Mouse (Mus musculus) hindbrain, embryonic 12.5 days (tissue): ENCODE results near the gene Ntrk2. TPM values are rescaled to one million over a fixed set of nuclear protein-coding genes. Genes with fewer than 3 reads are reported as not detected.

Experiments used
- ATAC-seq: fragments of 200-750 bp; cut with Nextera tagmentation; 2 replicates; pipeline ENCODE4 v1.8.0; 2017; ENCODE audit warnings: moderate TSS enrichment; ENCODE audit not compliant: low FRiP score
- H3K27ac ChIP-seq: fragments of 300-500 bp; sonication (generic); 2 replicates; pipeline ENCODE4 v1.5.1; 2016; ENCODE audit warnings: mild to moderate bottlenecking
- H3K27me3 ChIP-seq: fragments of 300-500 bp; sonication (generic); 2 replicates; pipeline ENCODE4 v1.6.1; 2016; ENCODE audit warnings: mild to moderate bottlenecking
- H3K36me3 ChIP-seq: fragments of 300-500 bp; sonication (generic); 2 replicates; pipeline ENCODE4 v1.6.1; 2016; ENCODE audit warnings: mild to moderate bottlenecking
- H3K4me1 ChIP-seq: fragments of 300-500 bp; sonication (generic); 2 replicates; pipeline ENCODE4 v1.6.1; 2016
- H3K4me2 ChIP-seq: fragments of 300-500 bp; sonication (generic); replicated peaks from 2 replicates; pipeline ENCODE4 v1.6.1; 2016; ENCODE audit warnings: mild to moderate bottlenecking
- H3K4me3 ChIP-seq: fragments of 300-500 bp; sonication (generic); 2 replicates; pipeline ENCODE4 v1.5.1; 2016; ENCODE audit warnings: mild to moderate bottlenecking
- H3K9ac ChIP-seq: fragments of 300-500 bp; sonication (generic); 2 replicates; pipeline ENCODE4 v1.6.1; 2016; ENCODE audit warnings: mild to moderate bottlenecking, moderate library complexity
- H3K9me3 ChIP-seq: fragments of 300-500 bp; sonication (generic); replicated peaks from 2 replicates; pipeline ENCODE4 v1.6.1; 2016; ENCODE audit warnings: mild to moderate bottlenecking
- WGBS: fragments of 180-500 bp; shearing (Covaris S2); methylation state at CpG from one replicate; pipeline ENCODE4 v1.1.7; 2016; 5-methylcytosine and 5-hydroxymethylcytosine counted together
- polyA plus RNA-seq: library from polyadenylated mRNA; unstranded; fragments of >200 nt; fragmentation: Nextera tagmentation; extraction: Ambion mirVana; gene quantifications from 2 replicates; pipeline ENCODE4 v1.2.1, GENCODE M21; 2016

The Ntrk2 gene
- polyA plus RNA-seq, 1 experiment from 2014 or later = 71.2 TPM

- 0 out of 2 replicates have a peak, but pooled peaks cover 1% of the 10 kb centered on the region for H3K9me3 ChIP-seq
- no peaks in the 10 kb centered on the region for H3K4me1 ChIP-seq
- no peaks in the 10 kb centered on the region for H3K27me3 ChIP-seq
- 91% methylated on average over 6 of the region's 6 CpGs for WGBS
- H3K27ac ChIP-seq = no peak overlapping the region
- no peak for ATAC-seq
- H3K4me2 ChIP-seq = no peak overlapping the region
- 0 out of 2 replicates have a peak, but pooled peaks cover 2% of the 10 kb centered on the region for H3K36me3 ChIP-seq
- H3K4me3 ChIP-seq = no peak overlapping the region
- H3K9ac ChIP-seq = no peak overlapping the region
Measured at GRCm38 (mm10) chr13:58853685-58854084, 47.3 kb downstream of the Ntrk2 start.

DNA sequence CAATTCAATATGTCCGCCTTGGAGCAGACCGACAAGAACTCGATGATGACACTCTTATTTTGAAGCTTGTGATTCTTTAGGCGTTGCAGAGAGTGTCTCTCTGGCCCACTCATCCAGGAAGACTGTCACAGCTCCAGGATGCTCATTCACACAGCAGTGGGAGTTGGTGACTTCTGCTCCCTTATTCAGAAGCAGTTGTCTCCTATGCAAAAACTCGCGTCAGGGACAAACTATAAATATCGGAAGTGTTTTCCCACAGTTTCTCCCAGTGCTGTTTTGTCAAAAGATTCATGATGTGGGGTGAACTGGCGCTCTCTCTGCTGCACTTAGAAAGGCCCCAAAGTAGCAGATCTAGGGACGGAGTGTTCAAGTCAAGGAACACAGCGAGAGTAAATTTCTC lies 59.9 kb downstream of the Ntrk2 start:
- Histone ChIP-seq H3K9ac (no peak overlapping the region), H3K27ac (no peak overlapping the region), H3K4me1 (no peaks in the 10 kb centered on the region), H3K4me2 (no peak overlapping the region), H3K9me3 (no peaks in the 10 kb centered on the region), H3K36me3 (peaks cover 6% of the 10 kb centered on the region; the same call in 1 of the 2 replicates), H3K4me3 (no peak overlapping the region), H3K27me3 (no peaks in the 10 kb centered on the region)
- WGBS = 93% methylated on average over 10 of the region's 10 CpGs
- no peak for ATAC-seq

DNA sequence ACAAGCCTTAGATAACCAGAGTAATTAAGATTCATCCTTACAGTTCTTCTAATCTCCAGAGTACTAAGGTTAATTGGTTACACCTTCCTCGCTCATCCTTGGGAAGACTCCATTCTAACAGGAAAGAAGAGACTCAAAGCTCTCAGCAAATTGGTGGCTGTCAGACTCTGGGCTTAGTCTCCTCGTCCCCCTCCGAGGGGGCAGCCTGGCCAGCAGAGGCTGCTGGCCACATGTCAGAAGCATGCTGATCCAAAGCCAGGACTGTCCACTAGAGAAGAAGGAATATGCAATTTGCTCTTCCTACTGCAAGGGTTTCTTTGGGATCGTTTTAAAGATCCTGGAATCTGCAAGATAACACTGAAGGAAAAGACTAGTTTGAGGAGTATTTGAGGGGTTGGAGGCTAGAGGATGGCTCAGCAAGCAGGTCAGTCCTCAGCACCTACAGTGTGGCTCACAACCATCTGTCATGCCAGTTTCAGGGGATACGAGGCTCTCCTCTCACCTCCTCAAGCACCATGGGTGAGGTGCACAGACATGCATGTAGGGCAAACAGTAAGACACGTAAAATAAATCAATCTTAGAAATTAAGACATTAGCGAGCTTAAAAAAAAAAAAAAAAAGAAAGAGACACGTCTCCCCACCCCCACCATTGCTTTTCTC lies 60.5 kb downstream of the Ntrk2 start:
- WGBS = 85% methylated on average over 8 of the region's 8 CpGs
- H3K9ac ChIP-seq = no peak overlapping the region
- no peak overlapping the region for H3K27ac ChIP-seq

GRCm38 (mm10) chr13:58882468-58882867 lies 76.1 kb downstream of the Ntrk2 start:
- ATAC-seq = no peak
- H3K27ac ChIP-seq = no peak overlapping the region
- no peak overlapping the region for H3K9ac ChIP-seq
- H3K4me2 ChIP-seq = no peak overlapping the region
- peaks cover 16% of the 10 kb centered on the region; the same call in 1 of the 2 replicates for H3K36me3 ChIP-seq
- no peaks in the 10 kb centered on the region for H3K4me1 ChIP-seq
- no peak overlapping the region for H3K4me3 ChIP-seq
- WGBS = 90% methylated on average over 3 of the region's 3 CpGs
- no peaks in the 10 kb centered on the region for H3K9me3 ChIP-seq
- no peaks in the 10 kb centered on the region for H3K27me3 ChIP-seq

More for the DNA sequence above, 60.5 kb downstream of the Ntrk2 start:
- H3K36me3 ChIP-seq = peaks cover 7% of the 10 kb centered on the region
- no peaks in the 10 kb centered on the region for H3K9me3 ChIP-seq
- no peak for ATAC-seq
- H3K4me3 ChIP-seq = no peak overlapping the region
- no peaks in the 10 kb centered on the region for H3K4me1 ChIP-seq
- H3K4me2 ChIP-seq = no peak overlapping the region
- H3K27me3 ChIP-seq = no peaks in the 10 kb centered on the region

DNA sequence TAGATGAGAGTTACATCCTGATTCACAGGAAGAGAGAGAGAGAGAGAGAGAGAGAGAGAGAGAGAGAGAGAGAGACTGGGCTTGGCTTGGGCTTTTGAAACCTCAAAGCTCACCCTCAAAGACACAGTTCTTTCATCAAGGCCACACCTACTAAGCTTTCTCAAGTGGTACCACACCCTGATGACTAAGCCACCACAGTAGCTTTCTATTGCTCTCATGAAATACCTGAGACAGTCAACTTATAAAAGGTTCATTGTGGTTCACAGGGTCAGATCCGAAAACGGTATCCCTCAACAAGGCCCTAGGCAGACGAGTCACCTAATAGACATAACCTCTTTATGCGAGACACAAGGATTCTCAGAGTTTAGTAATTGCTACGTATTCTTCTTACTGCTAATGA lies 76.5 kb downstream of the Ntrk2 start:
- Histone ChIP-seq H3K4me2 (no peak overlapping the region), H3K9ac (no peak overlapping the region), H3K27me3 (no peaks in the 10 kb centered on the region), H3K4me1 (no peaks in the 10 kb centered on the region), H3K4me3 (no peak overlapping the region), H3K36me3 (peaks cover 16% of the 10 kb centered on the region; the same call in 1 of the 2 replicates), H3K27ac (no peak overlapping the region), H3K9me3 (0 out of 2 replicates have a peak, but pooled peaks cover under 1% of the 10 kb centered on the region)
- ATAC-seq = no peak
- WGBS = 93% methylated on average over 5 of the region's 5 CpGs

- no peak overlapping the region for H3K4me2 ChIP-seq
- WGBS = 85% methylated on average over 8 of the region's 8 CpGs
- no peaks in the 10 kb centered on the region for H3K4me1 ChIP-seq
- H3K4me3 ChIP-seq = no peak overlapping the region
- H3K9me3 ChIP-seq = peaks cover 3% of the 10 kb centered on the region; the same call in 1 of the 2 replicates
- peaks cover 12% of the 10 kb centered on the region for H3K36me3 ChIP-seq
- no peak overlapping the region for H3K9ac ChIP-seq
- no peak for ATAC-seq
- no peak overlapping the region for H3K27ac ChIP-seq
- H3K27me3 ChIP-seq = no peaks in the 10 kb centered on the region
Measured at GRCm38 (mm10) chr13:58886108-58886507, 79.7 kb downstream of the Ntrk2 start.

GRCm38 (mm10) chr13:58896254-58896910 lies 90.0 kb downstream of the Ntrk2 start:
- ATAC-seq = no peak
- no peak overlapping the region for H3K27ac ChIP-seq
- 78% methylated on average over 12 of the region's 12 CpGs for WGBS
- H3K9ac ChIP-seq = no peak overlapping the region
- 0 out of 2 replicates have a peak, but pooled peaks cover 4% of the 10 kb centered on the region for H3K36me3 ChIP-seq
- 0 out of 2 replicates have a peak, but pooled peaks cover 5% of the 10 kb centered on the region for H3K9me3 ChIP-seq
- no peak overlapping the region for H3K4me2 ChIP-seq
- H3K4me3 ChIP-seq = no peak overlapping the region
- H3K4me1 ChIP-seq = no peaks in the 10 kb centered on the region
- no peaks in the 10 kb centered on the region for H3K27me3 ChIP-seq

DNA sequence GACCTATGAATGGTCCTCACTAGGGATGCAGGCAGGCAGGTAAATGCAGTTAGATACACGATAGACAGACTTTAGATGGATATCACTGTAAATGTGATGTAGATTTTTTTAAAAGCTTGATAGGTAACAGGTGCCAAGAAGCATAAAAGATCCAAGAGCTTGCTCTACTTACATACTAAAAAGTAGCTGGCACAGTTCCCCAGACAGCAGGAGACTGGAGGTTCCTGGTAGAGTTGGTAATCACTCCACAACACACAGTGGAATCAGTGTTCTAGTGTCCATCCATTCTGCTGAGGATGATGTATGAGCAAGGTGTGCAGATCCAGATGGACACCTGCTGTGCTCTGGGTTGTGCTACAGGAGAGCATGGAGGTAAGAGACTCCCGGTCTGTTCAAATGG lies 93.0 kb downstream of the Ntrk2 start:
- Histone ChIP-seq H3K27me3 (no peaks in the 10 kb centered on the region), H3K4me1 (peaks cover 12% of the 10 kb centered on the region), H3K4me3 (no peak overlapping the region), H3K9me3 (0 out of 2 replicates have a peak, but pooled peaks cover 5% of the 10 kb centered on the region), H3K9ac (no peak overlapping the region), H3K4me2 (no peak overlapping the region), H3K27ac (no peak overlapping the region), H3K36me3 (0 out of 2 replicates have a peak, but pooled peaks cover 4% of the 10 kb centered on the region)
- 85% methylated on average over 2 of the region's 2 CpGs for WGBS
- ATAC-seq = no peak

- H3K27me3 ChIP-seq = no peaks in the 10 kb centered on the region
- 0 out of 2 replicates have a peak, but pooled peaks cover 5% of the 10 kb centered on the region for H3K9me3 ChIP-seq
- H3K27ac ChIP-seq = no peak overlapping the region; the same call in 1 of the 2 replicates
- no peak for ATAC-seq
- no peak overlapping the region for H3K4me2 ChIP-seq
- 84% methylated on average over 8 of the region's 8 CpGs for WGBS
- peaks cover 36% of the 10 kb centered on the region for H3K4me1 ChIP-seq
- H3K9ac ChIP-seq = no peak overlapping the region
- no peak overlapping the region for H3K4me3 ChIP-seq
- 0 out of 2 replicates have a peak, but pooled peaks cover 4% of the 10 kb centered on the region for H3K36me3 ChIP-seq
Measured at GRCm38 (mm10) chr13:58902313-58902712, 95.9 kb downstream of the Ntrk2 start.

GRCm38 (mm10) chr13:58904742-58905735 lies 98.7 kb downstream of the Ntrk2 start:
- 35% methylated on average over 13 of the region's 13 CpGs for WGBS
- peaks cover 39% of the 10 kb centered on the region for H3K4me1 ChIP-seq
- H3K9ac ChIP-seq = no peak overlapping the region

DNA sequence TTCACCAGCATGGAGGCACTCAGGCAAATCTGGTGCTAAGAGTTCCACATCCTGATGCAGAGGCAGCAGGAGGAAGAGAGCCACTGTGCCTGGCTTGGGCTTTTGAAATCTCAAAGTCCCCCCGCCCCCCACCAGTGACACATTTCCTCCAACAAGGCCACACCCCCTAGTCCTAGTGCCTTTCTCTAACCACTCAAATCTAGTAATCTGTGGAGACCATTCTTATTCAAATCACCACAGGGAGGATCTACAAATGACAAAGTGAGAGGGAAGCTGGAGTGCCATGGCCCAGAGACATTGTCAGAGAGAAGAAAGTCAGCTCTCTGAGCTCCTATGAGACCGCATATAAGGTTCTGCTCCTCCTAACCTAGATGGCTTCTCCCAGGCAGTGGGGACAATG lies 105.6 kb downstream of the Ntrk2 start:
- Histone ChIP-seq H3K4me2 (no peak overlapping the region), H3K9me3 (no peaks in the 10 kb centered on the region), H3K4me1 (peaks cover 12% of the 10 kb centered on the region), H3K27me3 (no peaks in the 10 kb centered on the region), H3K27ac (no peak overlapping the region), H3K9ac (no peak overlapping the region), H3K36me3 (no peaks in the 10 kb centered on the region), H3K4me3 (no peak overlapping the region)
- 92% methylated on average over 2 of the region's 2 CpGs for WGBS
- no peak for ATAC-seq

More at GRCm38 (mm10) chr13:58904742-58905735, 98.7 kb downstream of the Ntrk2 start:
- Histone ChIP-seq H3K4me3 (no peak overlapping the region), H3K36me3 (no peaks in the 10 kb centered on the region), H3K27ac (peak overlapping the region; percentile 71), H3K4me2 (peak overlapping the region; percentile 1; the same call in 1 of the 2 replicates), H3K9me3 (0 out of 2 replicates have a peak, but pooled peaks cover 2% of the 10 kb centered on the region), H3K27me3 (no peaks in the 10 kb centered on the region)
- ATAC-seq = peak; percentile 68
